Mouse (Mus musculus) olfactory bulb, adult 2 months (tissue): Measurements from ENCODE around the gene Gm21860. TPM values are rescaled to one million over a fixed set of nuclear protein-coding genes. Genes with fewer than 3 reads are reported as not detected.
"Not testable (repeated sequence)": the region's sequence is repeated elsewhere in the genome, so short reads cannot be mapped to it uniquely, and the experiment has no call there.

Source experiments
- H3K27ac ChIP-seq: fragments of 200-500 bp; 2 replicates; pipeline ENCODE4 v1.5.1; 2012; ENCODE audit warnings: low read depth, low read length; ENCODE audit not compliant: insufficient read depth
- H3K4me1 ChIP-seq: fragments of 200-500 bp; 2 replicates; pipeline ENCODE4 v1.6.1; 2012; ENCODE audit warnings: low read length; ENCODE audit not compliant: control insufficient read depth, insufficient read depth
- H3K4me3 ChIP-seq: fragments of 200-500 bp; 2 replicates; pipeline ENCODE4 v1.5.1; 2012; ENCODE audit warnings: mild to moderate bottlenecking, low read depth, low read length, moderate library complexity; ENCODE audit not compliant: insufficient read depth
- CTCF ChIP-seq: fragments of 200-500 bp; IDR thresholded peaks from 2 replicates; pipeline ENCODE4 v1.5.1; 2012; ENCODE audit warnings: low read depth, mild to moderate bottlenecking, low read length, moderate library complexity; ENCODE audit not compliant: insufficient read depth
- POLR2A ChIP-seq: fragments of 200-500 bp; IDR thresholded peaks from 2 replicates; pipeline ENCODE4 v1.6.1; 2012; ENCODE audit warnings: mild to moderate bottlenecking, low read depth, low read length, moderate library complexity; ENCODE audit not compliant: insufficient read depth
- WGBS: fragments of 180-500 bp; shearing (Covaris S2); methylation state at CpG from one replicate; pipeline ENCODE4 v1.1.7; 2018; 5-methylcytosine and 5-hydroxymethylcytosine counted together
- polyA plus RNA-seq: library from polyadenylated mRNA; stranded (reverse); fragments of >200 nt; gene quantifications from 2 replicates; pipeline ENCODE4 v1.2.4, GENCODE M21; 2012; ENCODE audit warnings: low replicate concordance; ENCODE audit not compliant: missing spikeins, insufficient read depth, insufficient read length

Gene Gm21860
- polyA plus RNA-seq: not detected in 2 replicates

DNA sequence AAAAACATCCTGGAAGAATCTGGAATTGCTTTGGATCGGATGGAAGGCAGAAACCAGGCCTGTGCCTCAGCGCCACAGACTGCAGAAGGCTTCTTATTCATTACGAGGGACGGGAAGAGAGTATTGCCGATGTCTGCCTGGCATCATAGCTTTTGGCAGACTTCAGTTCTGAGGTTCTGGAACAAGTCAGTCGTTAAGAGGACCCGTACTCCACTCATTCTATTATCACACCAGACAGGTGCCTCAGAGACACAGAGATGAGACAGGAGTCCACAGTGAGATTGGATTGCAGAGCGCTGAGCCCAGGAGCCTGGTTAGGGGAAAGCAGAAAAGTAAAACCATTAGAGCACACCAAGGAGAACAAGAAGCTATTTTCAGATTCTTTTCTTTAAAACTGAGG is at the start of gene Gm21860:
Gm21860 (minus strand) TSS at position 101 of the 400 bp plus-strand sequence.
- WGBS: no CpG with 5 or more reads among the region's 8 CpGs
- H3K4me1 ChIP-seq, H3K27ac ChIP-seq, H3K4me3 ChIP-seq: not testable (repeated sequence)

DNA sequence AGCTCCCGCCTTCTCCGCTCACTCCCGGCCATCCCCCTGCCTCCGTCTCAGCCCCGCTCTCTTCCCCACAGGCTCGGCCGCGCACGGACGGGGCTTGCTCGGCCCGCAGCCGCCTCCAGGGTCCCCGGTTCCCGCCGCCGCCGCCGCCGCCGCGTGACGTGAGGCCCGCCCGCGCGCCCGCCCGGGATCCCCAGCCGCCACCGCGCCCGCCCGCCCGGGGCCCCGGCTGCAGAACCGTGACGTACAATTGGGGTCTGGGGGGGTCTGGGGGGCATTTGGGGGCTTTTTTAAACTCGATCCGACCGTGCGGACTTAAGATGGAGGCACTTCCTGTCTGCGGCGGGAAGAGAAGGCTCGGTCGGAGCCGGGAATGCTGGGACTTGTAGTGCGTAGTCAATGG is 29.8 kb upstream of the Gm21860 start, which contains the start of gene Gm47283:
Gm47283 (plus strand) TSS at position 301 of the 400 bp plus-strand sequence.
- not testable (repeated sequence) for H3K27ac ChIP-seq, H3K4me3 ChIP-seq, H3K4me1 ChIP-seq
- no CpG with 5 or more reads among the region's 48 CpGs for WGBS

DNA sequence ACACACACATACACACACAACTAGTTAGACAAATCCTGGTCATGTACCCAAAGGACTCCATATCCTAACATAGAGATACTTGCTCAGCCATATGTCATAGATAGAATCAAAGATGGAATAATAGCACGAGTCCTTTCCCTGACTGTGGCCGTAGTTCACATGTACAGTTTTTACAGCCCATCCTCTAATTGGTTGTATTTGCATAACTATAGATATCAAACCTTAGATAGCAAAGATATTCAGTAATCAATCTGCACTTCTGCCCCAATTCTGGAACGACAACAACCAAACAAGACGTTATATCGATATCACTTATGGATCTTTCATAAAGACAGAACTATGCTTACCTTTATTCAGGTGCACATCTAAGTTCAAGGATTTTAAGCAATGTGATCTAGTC is 9.4 kb downstream of the Gm21860 start:
- not testable (repeated sequence) for H3K4me3 ChIP-seq, H3K27ac ChIP-seq, H3K4me1 ChIP-seq
- 96% methylated on average over 5 of the region's 5 CpGs for WGBS

DNA sequence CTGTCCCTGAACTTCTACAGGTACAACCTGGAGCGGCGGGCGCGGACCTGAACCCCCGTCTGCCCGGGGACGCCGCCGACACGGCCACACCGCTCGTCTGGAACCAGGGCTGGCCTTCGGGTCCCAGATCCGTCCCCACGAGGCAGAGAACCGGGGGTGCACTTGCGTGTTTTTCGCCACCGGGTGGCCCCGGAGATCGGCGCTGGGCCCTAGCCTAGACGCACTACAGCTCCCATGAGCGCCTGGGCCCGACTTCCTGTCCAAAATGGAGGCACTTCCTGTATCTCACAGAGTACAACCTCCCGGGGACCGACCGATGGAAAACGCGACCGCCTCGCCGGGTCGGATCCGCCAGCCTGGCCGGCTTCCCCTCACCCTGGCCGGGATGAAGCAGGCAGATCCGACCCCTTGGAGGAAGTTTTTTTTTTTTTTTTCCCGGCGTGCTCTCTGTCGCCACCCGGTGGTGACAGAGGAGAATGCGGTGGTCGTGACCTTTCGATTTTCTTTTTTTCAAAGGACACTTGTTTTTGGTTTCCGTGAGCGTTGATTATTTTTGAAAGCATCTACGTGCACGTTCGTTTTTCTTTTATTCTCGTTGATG is 10.1 kb downstream of the Gm21860 start:
- not testable (repeated sequence) for H3K4me1 ChIP-seq, H3K27ac ChIP-seq
- H3K4me3 ChIP-seq: peak overlapping the region; percentile 45
- WGBS: 65% methylated on average over 51 of the region's 51 CpGs

DNA sequence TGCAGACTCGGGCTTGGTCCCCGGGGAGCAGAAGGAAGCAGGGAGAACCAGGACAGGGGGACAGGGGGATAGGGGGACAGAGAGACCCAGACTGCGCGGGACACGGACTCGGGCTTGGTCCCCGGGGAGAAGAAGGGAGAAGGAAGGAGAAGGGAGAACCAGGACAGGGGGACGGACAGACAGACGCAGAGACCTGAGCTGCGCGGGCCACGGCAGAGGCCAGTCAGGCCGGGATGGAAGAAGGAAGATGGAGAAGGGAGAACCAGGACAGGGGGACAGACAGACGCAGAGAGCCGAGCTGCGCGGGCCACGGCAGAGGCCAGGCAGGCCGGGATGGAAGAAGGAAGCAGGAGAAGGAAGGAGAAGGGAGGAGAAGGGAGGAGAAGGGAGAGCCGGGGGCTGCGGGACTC is 10.8 kb downstream of the Gm21860 start:
- H3K4me3 ChIP-seq: peak overlapping the region; percentile 45
- 42% methylated on average over 8 of the region's 21 CpGs for whole genome bisulfite sequencing

DNA sequence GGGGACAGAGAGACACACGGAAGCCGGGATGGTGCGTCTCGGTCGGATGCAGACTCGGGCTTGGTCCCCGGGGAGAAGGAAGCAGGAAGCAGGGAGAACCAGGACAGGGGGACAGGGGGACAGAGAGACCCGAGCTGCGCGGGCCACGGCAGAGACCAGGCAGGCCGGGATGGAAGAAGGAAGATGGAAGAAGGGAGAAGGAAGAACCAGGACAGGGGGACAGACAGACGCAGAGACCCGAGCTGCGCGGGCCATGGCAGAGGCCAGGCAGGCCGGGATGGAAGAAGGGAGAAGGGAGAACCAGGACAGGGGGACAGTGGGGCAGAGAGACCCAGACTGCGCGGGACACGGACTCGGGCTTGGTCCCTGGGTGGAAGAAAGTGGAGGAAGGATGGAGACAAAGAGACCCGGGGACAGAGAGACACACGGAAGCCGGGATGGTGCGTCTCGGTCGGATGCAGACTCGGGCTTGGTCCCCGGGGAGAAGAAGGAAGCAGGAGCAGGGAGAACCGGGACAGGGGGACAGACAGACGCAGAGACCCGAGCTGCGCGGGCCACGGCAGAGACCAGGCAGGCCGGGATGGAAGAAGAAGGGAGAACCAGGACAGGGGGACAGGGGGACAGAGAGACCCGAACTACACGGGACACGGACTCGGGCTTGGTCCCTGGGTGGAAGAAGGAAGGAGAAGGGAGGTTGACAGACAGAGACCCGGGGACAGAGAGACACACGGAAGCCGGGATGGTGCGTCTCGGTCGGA is 11.4 kb downstream of the Gm21860 start:
- 81% methylated on average over 43 of the region's 46 CpGs for WGBS
- H3K4me1 ChIP-seq: not testable (repeated sequence)

More for the DNA sequence above, 10.8 kb downstream of the Gm21860 start:
- no peak for TF ChIP-seq CTCF
- TF ChIP-seq POLR2A: no peak
- Histone ChIP-seq H3K4me1 (no peaks in the 10 kb centered on the region), H3K27ac (no peak overlapping the region)

DNA sequence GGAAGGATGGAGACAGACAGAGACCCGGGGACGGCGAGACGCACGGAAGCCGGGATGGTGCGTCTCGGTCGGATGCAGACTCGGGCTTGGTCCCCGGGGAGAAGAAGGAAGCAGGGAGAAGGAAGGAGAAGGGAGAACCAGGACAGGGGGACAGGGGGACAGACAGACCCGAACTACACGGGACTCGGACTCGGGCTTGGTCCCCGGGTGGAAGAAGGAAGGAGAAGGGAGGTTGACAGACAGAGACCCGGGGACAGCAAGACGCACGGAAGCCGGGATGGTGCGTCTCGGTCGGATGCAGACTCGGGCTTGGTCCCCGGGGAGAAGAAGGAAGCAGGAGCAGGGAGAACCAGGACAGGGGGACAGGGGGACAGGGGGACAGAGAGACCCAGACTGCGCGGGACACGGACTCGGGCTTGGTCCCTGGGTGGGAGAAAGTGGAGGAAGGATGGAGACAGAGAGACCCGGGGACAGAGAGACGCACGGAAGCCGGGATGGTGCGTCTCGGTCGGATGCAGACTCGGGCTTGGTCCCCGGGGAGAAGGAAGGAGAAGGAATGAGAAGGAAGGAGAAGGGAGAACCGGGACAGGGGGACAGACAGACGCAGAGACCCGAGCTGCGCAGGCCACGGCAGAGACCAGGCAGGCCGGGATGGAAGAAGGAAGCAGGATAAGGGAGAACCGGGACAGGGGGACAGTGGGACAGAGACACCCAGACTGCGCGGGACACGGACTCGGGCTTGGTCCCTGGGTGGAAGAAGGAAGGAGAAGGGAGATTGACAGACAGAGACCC is 12.2 kb downstream of the Gm21860 start:
- not testable (repeated sequence) for H3K27ac ChIP-seq, H3K4me3 ChIP-seq, H3K4me1 ChIP-seq
- 88% methylated on average over 49 of the region's 49 CpGs for WGBS

More for the DNA sequence above, 11.4 kb downstream of the Gm21860 start:
- H3K4me3 ChIP-seq, H3K27ac ChIP-seq: not testable (repeated sequence)

DNA sequence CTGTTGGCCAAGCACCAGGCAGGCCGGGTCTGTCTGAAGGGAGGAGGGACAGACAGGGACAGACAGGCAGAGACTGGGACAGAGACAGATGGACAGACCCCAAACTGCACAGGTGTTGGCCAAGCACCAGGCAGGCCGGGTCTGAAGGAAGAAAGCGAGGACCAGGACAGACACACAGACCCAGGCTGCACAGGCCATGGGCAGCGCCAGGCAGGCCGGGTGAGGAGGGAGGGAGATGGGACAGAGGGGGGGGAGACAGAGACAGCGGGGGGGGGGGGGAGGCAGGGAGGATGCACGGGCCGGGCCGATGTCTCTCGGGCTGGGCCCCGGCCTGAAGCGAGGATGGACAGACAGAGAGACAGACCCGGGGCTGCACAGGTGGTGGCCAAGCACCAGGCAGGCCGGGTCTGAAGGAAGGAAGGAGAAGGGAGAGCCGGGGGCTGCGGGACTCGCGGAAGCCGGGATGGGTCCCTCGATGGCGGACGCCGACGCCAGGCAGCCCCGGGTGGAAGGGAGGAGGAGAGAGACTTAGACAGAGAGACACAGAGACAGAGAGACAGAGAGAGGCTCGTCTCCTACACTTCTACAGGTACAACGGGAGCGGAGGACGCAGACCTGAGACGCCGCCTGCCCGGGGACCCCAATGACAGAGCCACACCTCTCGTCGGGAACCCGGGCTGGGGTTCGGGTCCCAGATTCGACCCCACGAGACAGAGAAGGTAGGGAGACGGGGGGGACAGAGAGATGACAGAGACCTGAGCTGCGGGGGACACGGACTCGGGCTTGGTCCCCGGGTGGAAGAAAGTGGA is 13.0 kb downstream of the Gm21860 start:
- not testable (repeated sequence) for H3K4me1 ChIP-seq, H3K4me3 ChIP-seq, H3K27ac ChIP-seq
- 84% methylated on average over 43 of the region's 43 CpGs for WGBS

DNA sequence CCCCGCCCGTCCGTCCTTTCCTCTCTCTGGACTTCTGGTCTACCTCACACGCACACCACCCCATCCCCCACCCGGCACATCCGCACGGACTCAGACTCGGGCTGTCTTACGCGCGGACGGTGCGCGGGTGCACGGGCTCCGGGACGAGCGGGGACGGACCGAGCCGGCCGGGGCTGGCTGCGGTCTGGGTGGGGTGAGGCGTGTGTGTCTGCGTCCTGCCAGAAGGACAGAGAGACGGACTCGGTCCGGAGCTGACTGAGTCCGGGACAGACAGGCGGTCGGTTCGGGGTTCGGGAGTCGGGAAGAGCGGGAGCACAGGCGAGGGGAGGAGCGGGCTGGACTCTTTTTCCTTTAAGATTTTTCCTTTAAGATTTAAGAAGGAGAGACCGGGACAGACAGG is 13.6 kb downstream of the Gm21860 start:
- H3K4me1 ChIP-seq, H3K4me3 ChIP-seq, H3K27ac ChIP-seq: not testable (repeated sequence)
- 78% methylated on average over 38 of the region's 38 CpGs for WGBS
